Mouse (Mus musculus) MEL (cell line): ENCODE results near the gene Scyl2. TPM values are rescaled to one million over a fixed set of nuclear protein-coding genes. Genes with fewer than 3 reads are reported as not detected.

Source experiments
- DNase-seq: peaks from one replicate; pipeline ENCODE4 v3.0.0; 2011; ENCODE audit warnings: low read depth, low spot score
- H3K27ac ChIP-seq: 2 replicates; pipeline ENCODE4 v1.5.1; 2012; ENCODE audit warnings: low read depth, mild to moderate bottlenecking, control low read depth, low read length, moderate library complexity; ENCODE audit not compliant: control insufficient read depth
- H3K27me3 ChIP-seq, 2 experiments: fragments of 150-350 bp in 1 of 2; sonication (generic) in 1 of 2; 2 replicates each; pipeline ENCODE4 v1.6.1; 2012; ENCODE audit warnings: low read length in 2 of 2, mild to moderate bottlenecking in 2 of 2, improper control_type of control experiment in 1 of 2, moderate library complexity in 1 of 2; ENCODE audit not compliant: insufficient read depth in 2 of 2, control insufficient read depth in 1 of 2
- H3K36me3 ChIP-seq, 2 experiments: 2 replicates each; pipeline ENCODE4 v1.6.1; 2012 to 2014; ENCODE audit warnings: low read length in 2 of 2, improper control_type of control experiment in 1 of 2, inconsistent platforms in 1 of 2, mild to moderate bottlenecking in 1 of 2; ENCODE audit not compliant: insufficient read depth in 2 of 2, control insufficient read depth in 1 of 2
- H3K4me1 ChIP-seq, 2 experiments: fragments of 150-350 bp in 1 of 2; sonication (generic) in 1 of 2; 2 replicates each; pipeline ENCODE4 v1.6.1; 2012; ENCODE audit warnings: low read length in 2 of 2, improper control_type of control experiment in 1 of 2, mild to moderate bottlenecking in 1 of 2; ENCODE audit not compliant: insufficient read depth in 2 of 2, control insufficient read depth in 1 of 2
- H3K4me3 ChIP-seq, 2 experiments: fragments of 150-350 bp in 1 of 2; sonication (generic) in 1 of 2; 2 replicates each; pipeline ENCODE4 v1.5.1; 2012; ENCODE audit warnings: low read depth in 2 of 2, low read length in 2 of 2, mild to moderate bottlenecking in 2 of 2, moderate library complexity in 2 of 2, control low read depth in 1 of 2, improper control_type of control experiment in 1 of 2; ENCODE audit not compliant: control insufficient read depth in 1 of 2, insufficient read depth in 1 of 2
- H3K79me2 ChIP-seq: 2 replicates; pipeline ENCODE4 v1.6.1; 2012; ENCODE audit warnings: mild to moderate bottlenecking, low read length, moderate library complexity; ENCODE audit not compliant: control insufficient read depth, poor library complexity, insufficient read depth
- H3K9ac ChIP-seq: 2 replicates; pipeline ENCODE4 v1.6.1; 2012; ENCODE audit warnings: low read depth, mild to moderate bottlenecking, control low read depth, low read length, moderate library complexity; ENCODE audit not compliant: control insufficient read depth, poor library complexity, severe bottlenecking
- H3K9me3 ChIP-seq: fragments of 150-350 bp; sonication (generic); replicated peaks from 2 replicates; pipeline ENCODE4 v1.6.1; 2012; ENCODE audit warnings: mild to moderate bottlenecking, low read length, improper control_type of control experiment, moderate library complexity; ENCODE audit not compliant: insufficient read depth
- BHLHE40 ChIP-seq: IDR thresholded peaks from 2 replicates; pipeline ENCODE4 v1.6.1; 2012; ENCODE audit warnings: low read depth, mild to moderate bottlenecking, inconsistent platforms, low read length, improper control_type of control experiment, borderline replicate concordance
- CHD1 ChIP-seq: IDR thresholded peaks from 2 replicates; pipeline ENCODE4 v1.6.1; 2012; ENCODE audit warnings: low read depth, mild to moderate bottlenecking, inconsistent platforms, low read length, improper control_type of control experiment
- CHD2 ChIP-seq: IDR thresholded peaks from 2 replicates; pipeline ENCODE4 v1.6.1; 2011; ENCODE audit warnings: low read length, improper control_type of control experiment
- CTCF ChIP-seq, 3 experiments: IDR thresholded peaks in 2 of 3; conservative IDR thresholded peaks in 1 of 3; 2 replicates each; pipeline ENCODE4 v1.5.1; 2011 to 2012; ENCODE audit warnings: low read length in 3 of 3, low read depth in 2 of 3, mild to moderate bottlenecking in 2 of 3, improper control_type of control experiment in 1 of 3, inconsistent platforms in 1 of 3, mixed read lengths in 1 of 3, moderate library complexity in 1 of 3; ENCODE audit not compliant: control insufficient read depth in 1 of 3, insufficient read depth in 1 of 3, poor library complexity in 1 of 3, severe bottlenecking in 1 of 3
- E2F4 ChIP-seq: IDR thresholded peaks from 2 replicates; pipeline ENCODE4 v1.6.1; 2011; ENCODE audit warnings: low read depth, low read length, improper control_type of control experiment, borderline replicate concordance
- ELF1 ChIP-seq: IDR thresholded peaks from 2 replicates; pipeline ENCODE4 v1.6.1; 2014; ENCODE audit warnings: low read depth, mild to moderate bottlenecking, inconsistent platforms, low read length, improper control_type of control experiment, moderate library complexity
- EP300 ChIP-seq, 2 experiments: IDR thresholded peaks; 2 replicates each; pipeline ENCODE4 v1.6.1; 2011; ENCODE audit warnings: improper control_type of control experiment in 2 of 2, low read length in 2 of 2, low read depth in 1 of 2, mild to moderate bottlenecking in 1 of 2
- GATA1 ChIP-seq: IDR thresholded peaks from 2 replicates; pipeline ENCODE4 v1.6.1; 2011; ENCODE audit warnings: low read depth, low read length, improper control_type of control experiment
- HCFC1 ChIP-seq: IDR thresholded peaks from 2 replicates; pipeline ENCODE4 v1.6.1; 2012; ENCODE audit warnings: low read depth, mild to moderate bottlenecking, inconsistent platforms, low read length, improper control_type of control experiment, moderate library complexity
- JUND ChIP-seq: IDR thresholded peaks from 2 replicates; pipeline ENCODE4 v1.6.1; 2011; ENCODE audit warnings: low read depth, mild to moderate bottlenecking, improper control_type of control experiment, low read length
- KAT2A ChIP-seq: conservative IDR thresholded peaks from 2 replicates; pipeline ENCODE4 v1.6.1; 2012; ENCODE audit warnings: low read depth, low read length, improper control_type of control experiment, inconsistent platforms
- MAFK ChIP-seq: IDR thresholded peaks from 2 replicates; pipeline ENCODE4 v1.6.1; 2011; ENCODE audit warnings: low read depth, mild to moderate bottlenecking, low read length, improper control_type of control experiment, borderline replicate concordance
- MAX ChIP-seq: IDR thresholded peaks from 2 replicates; pipeline ENCODE4 v1.6.1; 2011; ENCODE audit warnings: low read length, improper control_type of control experiment
- MAZ ChIP-seq: IDR thresholded peaks from 2 replicates; pipeline ENCODE4 v1.6.1; 2012; ENCODE audit warnings: low read depth, mild to moderate bottlenecking, inconsistent platforms, low read length, improper control_type of control experiment
- MEF2A ChIP-seq: IDR thresholded peaks from 2 replicates; pipeline ENCODE4 v1.6.1; 2014; ENCODE audit warnings: low read depth, mild to moderate bottlenecking, inconsistent platforms, low read length, improper control_type of control experiment; ENCODE audit not compliant: poor library complexity, insufficient replicate concordance, severe bottlenecking; ENCODE audit errors: extremely low read depth
- MXI1 ChIP-seq: IDR thresholded peaks from 2 replicates; pipeline ENCODE4 v1.6.1; 2011; ENCODE audit warnings: mild to moderate bottlenecking, low read depth, low read length, improper control_type of control experiment
- MYB ChIP-seq: IDR thresholded peaks from 2 replicates; pipeline ENCODE4 v1.6.1; 2011; ENCODE audit warnings: mild to moderate bottlenecking, low read depth, low read length, improper control_type of control experiment
- MYC ChIP-seq: IDR thresholded peaks from 2 replicates; pipeline ENCODE4 v1.6.1; 2011; ENCODE audit warnings: low read depth, mild to moderate bottlenecking, low read length, improper control_type of control experiment, moderate library complexity
- NELFE ChIP-seq: IDR thresholded peaks from 2 replicates; pipeline ENCODE4 v1.6.1; 2011; ENCODE audit warnings: low read depth, low read length, improper control_type of control experiment
- NRF1 ChIP-seq: IDR thresholded peaks from 2 replicates; pipeline ENCODE4 v1.6.1; 2014; ENCODE audit warnings: low read depth, mild to moderate bottlenecking, inconsistent platforms, low read length, improper control_type of control experiment, moderate library complexity; ENCODE audit not compliant: poor library complexity, insufficient read depth, severe bottlenecking
- POLR2A ChIP-seq, 2 experiments: IDR thresholded peaks; 2 replicates each; pipeline ENCODE4 v1.6.1; 2011 to 2012; ENCODE audit warnings: low read length in 2 of 2, mild to moderate bottlenecking in 2 of 2, control low read depth in 1 of 2, improper control_type of control experiment in 1 of 2, low read depth in 1 of 2, moderate library complexity in 1 of 2; ENCODE audit not compliant: control insufficient read depth in 1 of 2, insufficient read depth in 1 of 2, poor library complexity in 1 of 2
- POLR2AphosphoS2 ChIP-seq: IDR thresholded peaks from 2 replicates; pipeline ENCODE4 v1.6.1; 2011; ENCODE audit warnings: low read length, improper control_type of control experiment
- POLR2AphosphoS5 ChIP-seq: IDR thresholded peaks from 2 replicates; pipeline ENCODE4 v1.6.1; 2012; ENCODE audit warnings: low read depth, borderline replicate concordance, mild to moderate bottlenecking, inconsistent platforms, low read length, moderate library complexity, mixed read lengths
- RAD21 ChIP-seq: IDR thresholded peaks from 2 replicates; pipeline ENCODE4 v1.6.1; 2011; ENCODE audit warnings: mild to moderate bottlenecking, low read depth, low read length, improper control_type of control experiment
- RCOR1 ChIP-seq: IDR thresholded peaks from 2 replicates; pipeline ENCODE4 v1.6.1; 2012; ENCODE audit warnings: low read depth, mild to moderate bottlenecking, inconsistent platforms, low read length, improper control_type of control experiment
- SMC3 ChIP-seq: IDR thresholded peaks from 2 replicates; pipeline ENCODE4 v1.6.1; 2011; ENCODE audit warnings: low read depth, low read length, improper control_type of control experiment
- TAL1 ChIP-seq: IDR thresholded peaks from 2 replicates; pipeline ENCODE4 v1.6.1; 2012; ENCODE audit warnings: mild to moderate bottlenecking, inconsistent platforms, low read length, moderate library complexity, mixed read lengths
- TBP ChIP-seq: IDR thresholded peaks from 2 replicates; pipeline ENCODE4 v1.8.0; 2011; ENCODE audit warnings: low read depth, low read length, improper control_type of control experiment
- TCF12 ChIP-seq: IDR thresholded peaks from 2 replicates; pipeline ENCODE4 v1.6.1; 2014; ENCODE audit warnings: low read depth, mild to moderate bottlenecking, inconsistent platforms, low read length, improper control_type of control experiment, moderate library complexity
- UBTF ChIP-seq: IDR thresholded peaks from 2 replicates; pipeline ENCODE4 v1.6.1; 2012; ENCODE audit warnings: low read depth, mild to moderate bottlenecking, inconsistent platforms, low read length, improper control_type of control experiment, moderate library complexity, borderline replicate concordance; ENCODE audit not compliant: insufficient read depth
- USF1 ChIP-seq: IDR thresholded peaks from 2 replicates; pipeline ENCODE4 v1.6.1; 2014; ENCODE audit warnings: low read depth, mild to moderate bottlenecking, inconsistent platforms, low read length, improper control_type of control experiment, moderate library complexity
- USF2 ChIP-seq, 2 experiments: IDR thresholded peaks; 2 replicates each; pipeline ENCODE4 v1.6.1; 2011 to 2012; ENCODE audit warnings: improper control_type of control experiment in 2 of 2, low read length in 2 of 2, borderline replicate concordance in 1 of 2, inconsistent platforms in 1 of 2, low read depth in 1 of 2, mild to moderate bottlenecking in 1 of 2; ENCODE audit not compliant: insufficient read depth in 1 of 2
- ZC3H11A ChIP-seq: IDR thresholded peaks from 2 replicates; pipeline ENCODE4 v1.6.1; 2012; ENCODE audit warnings: low read depth, mild to moderate bottlenecking, inconsistent platforms, low read length, improper control_type of control experiment
- ZKSCAN1 ChIP-seq: IDR thresholded peaks from 2 replicates; pipeline ENCODE4 v1.6.1; 2012; ENCODE audit warnings: low read depth, mild to moderate bottlenecking, inconsistent platforms, low read length, improper control_type of control experiment, moderate library complexity
- ZMIZ1 ChIP-seq: IDR thresholded peaks from 2 replicates; pipeline ENCODE4 v1.6.1; 2012; ENCODE audit warnings: low read depth, mild to moderate bottlenecking, inconsistent platforms, low read length, improper control_type of control experiment, moderate library complexity
- ZNF384 ChIP-seq: IDR thresholded peaks from 2 replicates; pipeline ENCODE4 v1.6.1; 2012; ENCODE audit warnings: low read depth, mild to moderate bottlenecking, inconsistent platforms, low read length, improper control_type of control experiment
- polyA plus RNA-seq, 2 experiments: library from polyadenylated mRNA; stranded (reverse) in 1 of 2; unstranded in 1 of 2; fragments of >175 nt in 1 of 2; fragments of >200 nt in 1 of 2; gene quantifications; 2 replicates each; pipeline versions ENCODE4 v1.2.1 to v1.2.4; 2012; ENCODE audit warnings: low replicate concordance in 2 of 2, low read depth in 1 of 2; ENCODE audit not compliant: insufficient read length in 2 of 2, insufficient read depth in 1 of 2, missing spikeins in 1 of 2
- total RNA-seq: library from RNA; depleted of rRNA; stranded (reverse); fragments of 300-350 nt; gene quantifications from 2 replicates; pipeline ENCODE4 v1.2.3, GENCODE M21; 2012; rRNA removed

The Scyl2 gene
- 19.8 and 21.8 TPM in 2 replicates for total RNA-seq
- polyA plus RNA-seq, result 10 to 100 TPM in 1 of 2 experiments, not detected in 1; 27.9 TPM

DNA sequence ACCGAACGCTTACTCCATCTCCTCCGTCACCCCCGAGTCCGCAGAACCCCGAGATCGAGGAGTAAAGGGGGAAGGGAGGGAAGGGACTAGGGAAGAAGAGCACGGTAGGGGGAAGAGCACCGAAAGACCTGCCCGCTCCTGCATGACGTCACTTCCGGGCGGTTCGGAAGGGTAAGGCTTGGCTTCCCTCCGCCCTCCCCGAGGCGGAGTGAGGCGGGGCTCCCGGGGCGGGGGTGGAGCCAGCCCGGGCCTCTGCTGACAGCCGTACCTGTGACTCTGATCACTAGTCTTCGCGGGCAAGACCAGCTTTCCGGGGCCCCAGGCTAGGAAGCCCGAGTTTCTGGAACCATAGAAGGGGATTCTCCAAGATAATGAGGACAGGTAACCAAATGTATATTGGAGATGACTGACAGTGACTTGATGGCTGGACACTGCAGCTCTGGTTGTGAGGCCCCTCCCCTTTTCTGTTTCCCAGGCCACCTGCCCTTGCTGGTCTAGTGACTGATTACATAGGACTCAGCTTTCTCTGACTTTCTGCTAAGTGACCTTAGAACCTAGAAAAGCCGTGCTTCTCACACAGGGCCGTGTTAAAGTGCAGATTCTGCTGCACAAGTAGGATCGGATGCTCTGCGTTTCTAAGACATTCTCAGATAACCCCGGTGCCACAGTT, at the start of gene Scyl2:
TSS of gene Scyl2 (minus strand) at position 147 of the 670 bp plus-strand sequence.
- Histone ChIP-seq H3K27me3 (no peaks in the 10 kb centered on the region), H3K4me1 (peaks cover 24 to 35% of the 10 kb centered on the region in 2 experiments), H3K27ac (peak within 1 kb of the TSS; percentile 40), H3K9ac (peak within 1 kb of the TSS; percentile 88), H3K9me3 (no peaks in the 10 kb centered on the region), H3K79me2 (peaks cover 35% of the 10 kb centered on the region), H3K36me3 (peaks cover 0 to 30% of the 10 kb centered on the region in 2 experiments; a peak in 2 of 4 replicates), H3K4me3 (peak within 1 kb of the TSS; percentile 86 to 95)
- peak; percentile 93 for DNase-seq
- no peak for TF ChIP-seq JUND
- no peak for TF ChIP-seq CHD2
- TF ChIP-seq HCFC1, result peak; percentile 70
- TF ChIP-seq RAD21, result no peak
- TF ChIP-seq NRF1, result no peak
- no peak for TF ChIP-seq UBTF
- peak; percentile 44 to 69; a peak in 1 of 4 replicates for TF ChIP-seq POLR2A (IDR thresholded peaks at IDR 0.05; ENCODE audit: control insufficient read depth in 1 of 2, insufficient read depth in 1 of 2, low read depth in 1 of 2, low read length in 2 of 2, poor library complexity in 1 of 2)
- no peak; the same call in 1 of the 2 replicates for TF ChIP-seq TCF12
- TF ChIP-seq MEF2A, result no peak
- no peak for TF ChIP-seq ZKSCAN1
- TF ChIP-seq POLR2AphosphoS2, result 0 out of 2 replicates have a peak, but pooled peaks have one; percentile 41
- TF ChIP-seq BHLHE40, result no peak
- no peak for TF ChIP-seq GATA1
- TF ChIP-seq ZMIZ1, result no peak
- peak; percentile 64 for TF ChIP-seq NELFE
- no peak for TF ChIP-seq USF1
- no peak for TF ChIP-seq CHD1
- no peak for TF ChIP-seq CTCF (IDR thresholded peaks at IDR 0.05 in 2 of 3, conservative IDR thresholded peaks at IDR 0.05 in 1 of 3; ENCODE audit: control insufficient read depth in 1 of 3, insufficient read depth in 1 of 3, low read depth in 2 of 3, low read length in 3 of 3, poor library complexity in 1 of 3, severe bottlenecking in 1 of 3)
- no peak for TF ChIP-seq ZNF384
- no peak for TF ChIP-seq KAT2A
- TF ChIP-seq TBP, result 0 out of 2 replicates have a peak, but pooled peaks have one; percentile 12
- TF ChIP-seq ELF1, result peak; percentile 71
- peak; percentile 38; the same call in 1 of the 2 replicates for TF ChIP-seq MXI1
- no peak for TF ChIP-seq TAL1
- no peak for TF ChIP-seq POLR2AphosphoS5
- TF ChIP-seq MYC, result no peak
- no peak for TF ChIP-seq ZC3H11A
- TF ChIP-seq USF2 (IDR thresholded peaks at IDR 0.05; ENCODE audit: borderline replicate concordance in 1 of 2, insufficient read depth in 1 of 2, low read depth in 1 of 2, low read length in 2 of 2), result no peak
- TF ChIP-seq MYB, result no peak
- TF ChIP-seq MAX, result no peak
- no peak for TF ChIP-seq SMC3
- TF ChIP-seq RCOR1, result no peak
- peak; percentile 59; the same call in 1 of the 2 replicates for TF ChIP-seq MAZ
- no peak for TF ChIP-seq MAFK
- TF ChIP-seq EP300 (IDR thresholded peaks at IDR 0.05; ENCODE audit: low read depth in 1 of 2, low read length in 2 of 2), result no peak
- no peak for TF ChIP-seq E2F4
